Mouse (Mus musculus): Measurements from ENCODE around the gene Gm21731. TPM values are rescaled to one million over a fixed set of nuclear protein-coding genes. Genes with fewer than 3 reads are reported as not detected.

Gene Gm21731
- polyA plus RNA-seq, 1 experiment from 2014 or later: not detected

DNA sequence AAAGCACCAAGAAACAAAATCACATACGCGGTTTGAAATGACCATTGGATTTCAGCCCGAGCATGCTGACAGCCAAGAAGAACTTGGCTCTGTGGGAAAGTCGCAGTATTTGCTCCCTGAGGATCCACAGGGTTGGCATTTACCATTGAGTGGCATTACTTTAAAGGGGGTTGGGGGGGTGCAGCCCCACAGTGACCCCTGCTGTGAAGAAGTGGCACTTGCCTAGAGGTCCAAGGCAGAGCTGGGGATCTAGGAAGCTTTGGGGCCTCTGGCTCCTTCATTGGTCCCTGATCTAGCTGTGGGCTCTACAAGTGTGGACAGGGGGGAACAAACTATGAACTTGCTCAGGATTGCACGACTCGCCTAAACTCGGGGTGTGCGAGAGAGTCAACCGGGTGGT, 39.9 kb downstream of the Gm21731 start:
- DNase-seq (ENCODE audit: low spot score) (no peak), ATAC-seq (ENCODE audit: low FRiP score, low TSS enrichment) (no peak)
- Histone ChIP-seq H3K9ac (ENCODE audit: low read length) (no peak overlapping the region), H3K4me3 (ENCODE audit: low read depth, low read length) (no peak overlapping the region), H3K27ac (replicated peaks) (no peak overlapping the region), H3K4me2 (replicated peaks; ENCODE audit: low read depth) (no peak overlapping the region), H3K27me3 (ENCODE audit: control insufficient read depth, insufficient read depth, low read length) (no peaks in the 10 kb centered on the region), H3K36me3 (ENCODE audit: control insufficient read depth, insufficient read depth, low read length) (no peaks in the 10 kb centered on the region), H3K9me3 (ENCODE audit: control insufficient read depth, low read length) (no peaks in the 10 kb centered on the region), H3K4me1 (replicated peaks; ENCODE audit: control insufficient read depth, insufficient read depth) (no peaks in the 10 kb centered on the region)
- TF ChIP-seq CTCF (IDR thresholded peaks at IDR 0.05; ENCODE audit: low read depth) (no peak), EP300 (optimal IDR thresholded peaks at IDR 0.05) (no peak)
- WGBS: 88% methylated on average over 9 of the region's 9 CpGs

Other genes with a start within 250 kb of the Gm21731 start
- not detected in 2 replicates for gene Gm36079, start 212.1 kb upstream of the Gm21731 start, polyA plus RNA-seq (2015; fragmentation: Nextera tagmentation; extraction: Ambion mirVana)
- not detected in 2 replicates for gene Gm21188, start 186.9 kb upstream of the Gm21731 start, polyA plus RNA-seq (2015; fragmentation: Nextera tagmentation; extraction: Ambion mirVana)
- gene Gm20767, start 98.9 kb upstream of the Gm21731 start, polyA plus RNA-seq (2015; fragmentation: Nextera tagmentation; extraction: Ambion mirVana): not detected in 2 replicates
- gene Gm21818, start 66.7 kb upstream of the Gm21731 start, polyA plus RNA-seq (2015; fragmentation: Nextera tagmentation; extraction: Ambion mirVana): not detected in 2 replicates
- not detected in 2 replicates for gene Gm21762, start 23.2 kb upstream of the Gm21731 start, polyA plus RNA-seq (2015; fragmentation: Nextera tagmentation; extraction: Ambion mirVana)
- not detected in 2 replicates for gene AF067061, start 24.0 kb downstream of the Gm21731 start, polyA plus RNA-seq (2015; fragmentation: Nextera tagmentation; extraction: Ambion mirVana)
- 0.41 and 0.62 TPM in 2 replicates for gene BC147527, start 61.3 kb downstream of the Gm21731 start, polyA plus RNA-seq (2015; fragmentation: Nextera tagmentation; extraction: Ambion mirVana)
- gene Tcstv3, start 77.8 kb downstream of the Gm21731 start, polyA plus RNA-seq (2015; fragmentation: Nextera tagmentation; extraction: Ambion mirVana): not detected in 2 replicates